Mouse (Mus musculus) liver, embryonic 16.5 days (tissue): Measurements from ENCODE around the gene Grm8. TPM values are rescaled to one million over a fixed set of nuclear protein-coding genes. Genes with fewer than 3 reads are reported as not detected.

ENCODE experiments used
- ATAC-seq: fragments of 200-750 bp; cut with Nextera tagmentation; 2 replicates; pipeline ENCODE4 v1.8.0; 2017; ENCODE audit warnings: low read depth, mild to moderate bottlenecking, moderate number of reproducible peaks, moderate library complexity
- H3K27ac ChIP-seq: fragments of 300-500 bp; sonication (generic); 2 replicates; pipeline ENCODE4 v1.5.1; 2014; ENCODE audit warnings: mild to moderate bottlenecking, low read length
- H3K27me3 ChIP-seq: fragments of 300-500 bp; sonication (generic); 2 replicates; pipeline ENCODE4 v1.6.1; 2014; ENCODE audit warnings: low read depth, low read length, mixed read lengths; ENCODE audit not compliant: control insufficient read depth, insufficient read depth
- H3K36me3 ChIP-seq: fragments of 300-500 bp; sonication (generic); 2 replicates; pipeline ENCODE4 v1.6.1; 2014; ENCODE audit warnings: mild to moderate bottlenecking; ENCODE audit not compliant: control insufficient read depth, insufficient read depth
- H3K4me1 ChIP-seq: fragments of 300-500 bp; sonication (generic); 2 replicates; pipeline ENCODE4 v1.6.1; 2014; ENCODE audit warnings: low read depth, low read length, mixed read lengths; ENCODE audit not compliant: control insufficient read depth
- H3K4me2 ChIP-seq: fragments of 300-500 bp; sonication (generic); 2 replicates; pipeline ENCODE4 v1.6.1; 2014; ENCODE audit warnings: low read depth, low read length, mixed read lengths
- H3K4me3 ChIP-seq: fragments of 300-500 bp; sonication (generic); 2 replicates; pipeline ENCODE4 v1.5.1; 2014; ENCODE audit warnings: low read depth, mild to moderate bottlenecking, low read length
- H3K9ac ChIP-seq: fragments of 300-500 bp; sonication (generic); 2 replicates; pipeline ENCODE4 v1.6.1; 2014; ENCODE audit warnings: low read depth, low read length
- H3K9me3 ChIP-seq: fragments of 300-500 bp; sonication (generic); replicated peaks from 2 replicates; pipeline ENCODE4 v1.6.1; 2016; ENCODE audit warnings: low read length; ENCODE audit not compliant: control insufficient read depth
- WGBS: fragments of 180-500 bp; shearing (Covaris S2); extraction: QIAGEN DNeasy Blood & Tissue Kit; methylation state at CpG from one replicate; pipeline ENCODE4 v1.1.7; 2014; ENCODE audit not compliant: insufficient replicate concordance; 5-methylcytosine and 5-hydroxymethylcytosine counted together
- polyA plus RNA-seq: library from polyadenylated mRNA; unstranded; fragments of >200 nt; fragmentation: Nextera tagmentation; extraction: Ambion mirVana; gene quantifications from 2 replicates; pipeline ENCODE4 v1.2.1, GENCODE M21; 2015

The Grm8 gene
- polyA plus RNA-seq, 1 experiment from 2014 or later = 0.02 TPM

DNA sequence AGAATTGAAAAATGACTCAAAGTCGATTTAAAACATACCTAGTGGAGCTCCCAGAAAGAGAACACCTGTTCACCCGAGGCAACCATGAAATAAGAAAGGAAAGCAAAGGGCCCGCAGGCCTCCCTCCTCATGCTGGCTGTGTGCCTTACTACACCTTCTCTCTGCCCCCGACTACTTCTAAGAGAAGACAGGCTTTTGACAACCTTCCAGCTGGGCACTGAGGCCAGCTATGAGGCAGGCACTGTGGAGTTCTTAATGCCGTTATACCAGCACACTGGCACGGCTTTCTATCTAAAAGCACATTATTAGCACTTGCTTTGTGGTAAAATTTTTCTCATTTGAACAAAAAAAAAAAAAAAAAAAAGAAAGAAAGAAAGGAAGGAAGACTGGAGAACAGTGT is 589.5 kb downstream of the Grm8 start:
- H3K4me3 ChIP-seq = no peak overlapping the region

DNA sequence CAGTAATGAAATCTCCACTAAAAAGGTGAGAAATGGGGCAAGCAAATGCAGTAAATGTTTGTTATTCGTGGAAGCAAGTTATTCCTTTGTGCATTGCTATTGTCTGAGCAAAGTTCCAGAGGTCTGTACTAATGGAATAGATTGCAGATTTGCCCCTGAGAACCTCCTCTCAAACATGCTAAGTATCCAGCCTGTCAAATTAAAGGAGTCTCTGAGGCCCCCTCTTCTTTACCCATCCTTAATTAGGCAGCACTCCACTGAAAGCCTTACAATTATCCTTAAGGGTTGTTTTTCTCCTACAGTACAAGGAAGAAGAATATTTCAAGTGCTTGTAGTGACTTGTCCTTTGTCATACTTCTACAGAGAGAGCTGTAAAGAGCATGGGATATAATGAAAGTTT is 617.4 kb downstream of the Grm8 start:
- ATAC-seq = no peak
- H3K9me3 ChIP-seq = no peaks in the 10 kb centered on the region
- 25% methylated on average over 1 of the region's 1 CpGs for WGBS
- H3K27me3 ChIP-seq = no peaks in the 10 kb centered on the region
- no peak overlapping the region for H3K4me3 ChIP-seq
- no peak overlapping the region for H3K27ac ChIP-seq
- H3K4me1 ChIP-seq = no peaks in the 10 kb centered on the region
- H3K36me3 ChIP-seq = no peaks in the 10 kb centered on the region
- no peak overlapping the region for H3K4me2 ChIP-seq
- no peak overlapping the region for H3K9ac ChIP-seq

More for the DNA sequence above, 589.5 kb downstream of the Grm8 start:
- Histone ChIP-seq H3K27ac (no peak overlapping the region), H3K36me3 (no peaks in the 10 kb centered on the region), H3K4me2 (no peak overlapping the region), H3K9me3 (no peaks in the 10 kb centered on the region), H3K27me3 (no peaks in the 10 kb centered on the region), H3K9ac (no peak overlapping the region), H3K4me1 (no peaks in the 10 kb centered on the region)
- WGBS = 58% methylated on average over 6 of the region's 6 CpGs
- ATAC-seq = no peak

GRCm38 (mm10) chr6:27460998-27461397 is 674.0 kb downstream of the Grm8 start:
- Histone ChIP-seq H3K4me2 (no peak overlapping the region), H3K9me3 (no peaks in the 10 kb centered on the region), H3K36me3 (no peaks in the 10 kb centered on the region), H3K9ac (no peak overlapping the region), H3K4me1 (no peaks in the 10 kb centered on the region), H3K27me3 (no peaks in the 10 kb centered on the region), H3K27ac (no peak overlapping the region), H3K4me3 (no peak overlapping the region)
- 55% methylated on average over 5 of the region's 5 CpGs for WGBS
- no peak for ATAC-seq

DNA sequence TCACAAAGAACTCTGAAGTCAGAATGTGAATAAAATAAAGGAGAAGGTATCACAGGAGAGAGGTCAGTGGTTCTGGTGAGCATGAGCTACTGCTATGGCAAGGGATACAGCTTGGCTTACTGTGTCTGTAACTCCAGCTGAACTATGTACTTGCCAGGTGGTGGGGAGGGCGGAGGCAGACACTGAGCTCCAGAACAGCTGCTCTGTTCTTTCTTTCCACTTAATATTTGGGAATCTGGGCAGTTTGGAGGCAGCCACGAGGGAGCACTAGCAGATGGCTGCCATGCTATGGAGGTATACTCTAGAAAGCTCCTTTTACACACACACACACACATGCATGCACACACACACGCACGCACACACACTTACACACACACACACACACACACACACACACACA is 726.5 kb downstream of the Grm8 start:
- Histone ChIP-seq H3K4me2 (no peak overlapping the region), H3K27ac (no peak overlapping the region), H3K4me1 (no peaks in the 10 kb centered on the region), H3K9ac (no peak overlapping the region), H3K9me3 (no peaks in the 10 kb centered on the region), H3K27me3 (no peaks in the 10 kb centered on the region), H3K36me3 (no peaks in the 10 kb centered on the region), H3K4me3 (no peak overlapping the region)
- WGBS = 62% methylated on average over 4 of the region's 4 CpGs
- ATAC-seq = no peak

DNA sequence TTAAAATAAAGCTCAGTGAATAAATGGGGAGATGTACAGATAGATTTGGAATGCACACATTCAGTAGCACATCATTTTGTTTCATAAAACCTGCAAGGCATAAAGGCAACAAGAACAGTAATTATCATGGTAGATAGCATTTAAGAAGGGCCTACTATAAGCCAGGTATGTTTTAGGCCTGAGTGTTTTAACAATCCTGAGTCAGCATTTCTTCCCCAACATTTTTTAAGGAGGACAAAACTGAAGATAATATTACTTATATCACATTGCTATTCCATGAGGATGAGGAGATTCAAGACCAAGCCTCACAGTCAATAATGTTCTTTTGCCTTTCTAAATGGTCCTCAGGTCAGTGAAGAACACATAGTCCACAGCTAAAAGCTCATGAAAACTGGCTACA is 762.6 kb downstream of the Grm8 start:
- H3K4me3 ChIP-seq = no peak overlapping the region
- H3K9ac ChIP-seq = no peak overlapping the region
- no peaks in the 10 kb centered on the region for H3K4me1 ChIP-seq
- H3K27ac ChIP-seq = no peak overlapping the region
- no peak for ATAC-seq
- no peaks in the 10 kb centered on the region for H3K27me3 ChIP-seq
- H3K36me3 ChIP-seq = no peaks in the 10 kb centered on the region
- H3K9me3 ChIP-seq = no peaks in the 10 kb centered on the region
- no peak overlapping the region for H3K4me2 ChIP-seq

- Histone ChIP-seq H3K9me3 (no peaks in the 10 kb centered on the region), H3K4me1 (no peaks in the 10 kb centered on the region), H3K4me3 (no peak overlapping the region), H3K9ac (no peak overlapping the region), H3K36me3 (no peaks in the 10 kb centered on the region), H3K4me2 (no peak overlapping the region), H3K27me3 (no peaks in the 10 kb centered on the region), H3K27ac (no peak overlapping the region)
- no peak for ATAC-seq
- WGBS = 62% methylated on average over 2 of the region's 2 CpGs
Measured at GRCm38 (mm10) chr6:27371095-27371494, 763.9 kb downstream of the Grm8 start.

DNA sequence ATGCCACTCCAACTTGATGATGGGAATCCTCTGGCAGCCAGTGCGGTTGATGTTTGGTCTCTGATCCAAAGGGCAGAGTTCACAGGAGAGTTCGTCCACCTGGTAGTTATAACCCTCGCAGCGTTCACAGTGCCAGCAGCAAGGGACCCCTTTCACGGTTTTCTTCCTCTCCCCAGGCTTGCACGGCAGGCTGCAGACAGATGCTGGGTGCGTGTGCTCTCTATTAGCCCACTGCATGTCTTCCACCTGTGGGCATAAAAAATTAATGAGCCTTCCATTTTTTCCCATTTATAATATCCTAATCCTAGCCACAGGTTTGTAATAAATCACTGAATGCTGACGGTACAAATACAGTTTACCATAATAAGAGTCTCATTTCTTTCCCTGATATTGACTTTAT is 771.2 kb downstream of the Grm8 start:
- H3K4me2 ChIP-seq = no peak overlapping the region
- H3K9me3 ChIP-seq = no peaks in the 10 kb centered on the region
- 81% methylated on average over 8 of the region's 8 CpGs for WGBS
- H3K4me3 ChIP-seq = no peak overlapping the region
- H3K27me3 ChIP-seq = no peaks in the 10 kb centered on the region
- no peak overlapping the region for H3K27ac ChIP-seq
- H3K36me3 ChIP-seq = no peaks in the 10 kb centered on the region
- H3K4me1 ChIP-seq = no peaks in the 10 kb centered on the region
- no peak for ATAC-seq
- no peak overlapping the region for H3K9ac ChIP-seq

DNA sequence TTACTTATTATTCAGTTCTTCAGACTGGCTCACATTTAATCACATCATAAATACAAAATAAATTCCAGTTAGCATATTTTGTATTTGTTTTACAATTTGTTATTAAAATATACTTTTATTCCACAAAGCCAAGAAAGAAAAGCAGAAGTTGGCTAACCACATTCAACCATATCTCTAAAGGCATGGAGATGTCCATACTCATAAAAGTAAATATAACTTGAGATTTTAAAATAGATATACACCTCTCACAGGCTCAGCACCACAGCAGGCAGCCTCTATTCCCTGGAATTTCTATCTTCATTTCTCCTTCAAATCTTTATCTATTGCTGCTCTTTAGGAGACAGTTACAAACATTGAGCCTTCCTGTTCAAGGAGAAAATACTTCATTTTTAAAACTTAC is 774.5 kb downstream of the Grm8 start:
- ATAC-seq = no peak
- Histone ChIP-seq H3K4me3 (no peak overlapping the region), H3K36me3 (no peaks in the 10 kb centered on the region), H3K4me1 (no peaks in the 10 kb centered on the region), H3K27ac (no peak overlapping the region), H3K4me2 (no peak overlapping the region), H3K9me3 (no peaks in the 10 kb centered on the region), H3K27me3 (no peaks in the 10 kb centered on the region), H3K9ac (no peak overlapping the region)

DNA sequence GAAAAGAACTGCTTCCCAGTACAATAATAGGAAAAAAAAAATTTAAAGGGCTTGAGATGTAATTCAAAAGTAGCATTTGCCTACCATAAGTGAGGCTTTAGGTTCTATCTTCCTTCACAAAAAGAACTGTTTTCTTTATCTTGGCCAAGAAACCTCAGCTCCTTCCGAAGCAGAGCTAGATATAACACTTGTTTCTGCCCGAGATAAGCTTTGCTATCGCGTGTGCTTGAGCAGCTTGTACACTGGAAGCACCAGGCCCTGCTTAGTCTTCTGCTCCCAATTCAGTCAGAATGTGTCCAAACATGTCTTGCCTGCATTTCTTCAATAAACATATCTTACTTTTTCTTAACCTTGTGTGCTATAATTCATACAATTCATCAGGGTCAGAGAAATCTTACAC is 783.8 kb downstream of the Grm8 start:
- ATAC-seq = peak; percentile 43; the same call in 1 of the 2 replicates
- Histone ChIP-seq H3K4me3 (no peak overlapping the region), H3K4me2 (no peak overlapping the region), H3K27me3 (no peaks in the 10 kb centered on the region), H3K9ac (no peak overlapping the region), H3K9me3 (no peaks in the 10 kb centered on the region), H3K27ac (no peak overlapping the region), H3K4me1 (no peaks in the 10 kb centered on the region), H3K36me3 (no peaks in the 10 kb centered on the region)
- 10% methylated on average over 4 of the region's 4 CpGs for WGBS

DNA sequence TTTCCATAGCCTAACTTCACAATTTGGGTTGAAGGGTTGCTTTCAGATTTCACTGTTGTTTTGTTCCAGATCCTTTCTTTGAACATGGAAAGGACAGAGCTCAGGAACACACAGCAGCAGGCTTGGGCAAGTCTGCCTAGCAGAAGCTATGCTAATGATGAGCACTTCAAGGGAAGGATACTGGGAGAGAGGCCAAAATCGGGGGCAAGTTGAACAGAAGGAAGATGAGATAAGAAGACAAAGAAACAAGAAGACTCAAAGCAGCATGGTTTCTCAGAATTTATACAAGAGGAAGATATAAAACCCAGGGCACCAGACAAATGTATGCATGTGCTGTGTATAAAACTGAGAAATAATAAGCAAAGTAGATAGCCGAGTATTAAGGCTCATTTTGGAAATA is 786.7 kb downstream of the Grm8 start:
- Histone ChIP-seq H3K9ac (no peak overlapping the region), H3K4me1 (no peaks in the 10 kb centered on the region), H3K4me2 (no peak overlapping the region), H3K9me3 (no peaks in the 10 kb centered on the region), H3K36me3 (no peaks in the 10 kb centered on the region), H3K27me3 (no peaks in the 10 kb centered on the region), H3K27ac (no peak overlapping the region), H3K4me3 (no peak overlapping the region)
- WGBS = 14% methylated on average over 2 of the region's 2 CpGs
- ATAC-seq = peak; percentile 63
